Mouse (Mus musculus): ENCODE measurements around the gene Sec14l5. TPM values are rescaled to one million over a fixed set of nuclear protein-coding genes. Genes with fewer than 3 reads are reported as not detected.
A peak's percentile ranks its signal among the peaks of the same experiment; 100 is the strongest.
"Not testable (repeated sequence)": the region's sequence is repeated elsewhere in the genome, so short reads cannot be mapped to it uniquely, and the experiment has no call there.

Gene Sec14l5
- polyA plus RNA-seq, 1 experiment from 2014 or later, result 0.54 TPM

GRCm38 (mm10) chr16:5227501-5227900 is 80.6 kb downstream of the Sec14l5 start:
- H3K9ac ChIP-seq; ATAC-seq (ENCODE audit: low read depth); H3K4me2 ChIP-seq; H3K27me3 ChIP-seq; H3K9me3 ChIP-seq; H3K27ac ChIP-seq (replicated peaks); H3K36me3 ChIP-seq; H3K4me1 ChIP-seq (replicated peaks); H3K4me3 ChIP-seq: not testable (repeated sequence)
- WGBS, result 86% methylated on average over 19 of the region's 19 CpGs

GRCm38 (mm10) chr16:5228103-5228502 is 81.2 kb downstream of the Sec14l5 start:
- 83% methylated on average over 3 of the region's 3 CpGs for WGBS
- not testable (repeated sequence) for ATAC-seq (ENCODE audit: low read depth); H3K4me2 ChIP-seq; H3K27ac ChIP-seq (replicated peaks); H3K9ac ChIP-seq; H3K4me3 ChIP-seq; H3K36me3 ChIP-seq; H3K9me3 ChIP-seq; H3K27me3 ChIP-seq; H3K4me1 ChIP-seq (replicated peaks)

DNA sequence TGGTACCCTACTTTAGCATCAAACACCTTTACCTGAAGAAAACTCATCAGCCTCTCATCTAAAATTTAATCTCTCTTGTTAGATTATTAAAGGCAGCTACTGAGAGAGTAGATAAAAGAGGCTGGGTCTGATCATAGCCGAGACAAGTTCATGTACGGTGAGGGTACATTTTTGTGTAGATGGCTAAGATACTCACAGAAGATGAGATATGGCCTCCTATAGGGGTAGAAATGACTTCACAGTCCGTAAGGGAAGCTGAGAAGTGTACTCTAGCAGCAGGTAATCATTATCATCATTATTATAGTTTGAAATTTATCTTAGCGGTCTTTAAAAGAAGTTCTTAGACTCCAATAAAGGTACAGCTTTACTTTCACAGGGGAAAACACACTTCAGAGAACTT is 86.1 kb downstream of the Sec14l5 start:
- H3K27ac ChIP-seq (replicated peaks), result no peak overlapping the region
- H3K9ac ChIP-seq, result no peak overlapping the region
- H3K4me3 ChIP-seq, result peak overlapping the region; percentile 91
- no peaks in the 10 kb centered on the region for H3K9me3 ChIP-seq
- no peaks in the 10 kb centered on the region; the same call in 1 of the 2 replicates for H3K27me3 ChIP-seq
- WGBS, result 71% methylated on average over 4 of the region's 4 CpGs
- H3K4me2 ChIP-seq, result peak overlapping the region; percentile 89
- H3K36me3 ChIP-seq, result 0 out of 2 replicates have a peak, but pooled peaks cover 5% of the 10 kb centered on the region
- peak; percentile 34; the same call in 1 of the 2 replicates for ATAC-seq (ENCODE audit: low read depth)
- H3K4me1 ChIP-seq (replicated peaks), result peaks cover 19% of the 10 kb centered on the region

GRCm38 (mm10) chr16:5233418-5234313 is 86.8 kb downstream of the Sec14l5 start, which contains the start of gene Alg1:
TSS of gene Alg1 (plus strand) at chr16:5233621.
- peak within 1 kb of the TSS; percentile 89 for H3K4me2 ChIP-seq
- no peaks in the 10 kb centered on the region; the same call in 1 of the 2 replicates for H3K27me3 ChIP-seq
- peak; percentile 94 for ATAC-seq (ENCODE audit: low read depth)
- peak within 1 kb of the TSS; percentile 73 for H3K27ac ChIP-seq (replicated peaks)
- WGBS, result 2% methylated on average over 47 of the region's 47 CpGs
- peak within 1 kb of the TSS; percentile 91 for H3K4me3 ChIP-seq
- H3K9ac ChIP-seq, result peak within 1 kb of the TSS; percentile 87
- peaks cover 19% of the 10 kb centered on the region for H3K4me1 ChIP-seq (replicated peaks)
- 0 out of 2 replicates have a peak, but pooled peaks cover 8% of the 10 kb centered on the region for H3K36me3 ChIP-seq
- H3K9me3 ChIP-seq, result no peaks in the 10 kb centered on the region

Small RNA genes lying within 50 kb of the gene (microRNA-seq; reads per million reads assigned to microRNA genes)
- gene Gm23689, result not detected
- gene Gm26095, result not detected
- gene Mir6364, result not detected

Other genes with a start within 250 kb of the Sec14l5 start
- 134 and 143 TPM in 2 replicates for gene Nudt16l1, start 208.3 kb upstream of the Sec14l5 start, polyA plus RNA-seq (2015; fragmentation: Nextera tagmentation; extraction: Ambion mirVana)
- 64.0 and 67.0 TPM in 2 replicates for gene Anks3, start 182.9 kb upstream of the Sec14l5 start, polyA plus RNA-seq (2015; fragmentation: Nextera tagmentation; extraction: Ambion mirVana)
- not detected in 2 replicates for gene Sept12, start 149.3 kb upstream of the Sec14l5 start, polyA plus RNA-seq (2015; fragmentation: Nextera tagmentation; extraction: Ambion mirVana)
- 2.5 TPM in 1 of 2 replicates, not detected in the other for gene Smim22, start 139.8 kb upstream of the Sec14l5 start, polyA plus RNA-seq (2015; fragmentation: Nextera tagmentation; extraction: Ambion mirVana)
- 157 and 171 TPM in 2 replicates for gene Rogdi, start 133.6 kb upstream of the Sec14l5 start, polyA plus RNA-seq (2015; fragmentation: Nextera tagmentation; extraction: Ambion mirVana)
- gene Glyr1, start 97.2 kb upstream of the Sec14l5 start, polyA plus RNA-seq (2015; fragmentation: Nextera tagmentation; extraction: Ambion mirVana), result 193 and 194 TPM in 2 replicates
- 16.0 and 16.6 TPM in 2 replicates for gene Ubn1, start 97.1 kb upstream of the Sec14l5 start, polyA plus RNA-seq (2015; fragmentation: Nextera tagmentation; extraction: Ambion mirVana)
- gene Ppl, start 14.7 kb upstream of the Sec14l5 start, polyA plus RNA-seq (2015; fragmentation: Nextera tagmentation; extraction: Ambion mirVana), result 0.18 and 0.39 TPM in 2 replicates
- gene Nagpa, start 56.9 kb downstream of the Sec14l5 start, polyA plus RNA-seq (2015; fragmentation: Nextera tagmentation; extraction: Ambion mirVana), result 11.0 and 11.9 TPM in 2 replicates
- gene AU021092, start 75.2 kb downstream of the Sec14l5 start, polyA plus RNA-seq (2015; fragmentation: Nextera tagmentation; extraction: Ambion mirVana), result 9.9 and 10.9 TPM in 2 replicates
- gene Alg1, start 86.5 kb downstream of the Sec14l5 start, polyA plus RNA-seq (2015; fragmentation: Nextera tagmentation; extraction: Ambion mirVana), result 35.2 and 36.6 TPM in 2 replicates
- 5.5 and 8.8 TPM in 2 replicates for gene Eef2kmt, start 108.9 kb downstream of the Sec14l5 start, polyA plus RNA-seq (2015; fragmentation: Nextera tagmentation; extraction: Ambion mirVana)

All from neural tube, embryonic 13.5 days (tissue).